Mouse (Mus musculus): ENCODE results near the gene Olfr878.

Olfr878 gene

DNA sequence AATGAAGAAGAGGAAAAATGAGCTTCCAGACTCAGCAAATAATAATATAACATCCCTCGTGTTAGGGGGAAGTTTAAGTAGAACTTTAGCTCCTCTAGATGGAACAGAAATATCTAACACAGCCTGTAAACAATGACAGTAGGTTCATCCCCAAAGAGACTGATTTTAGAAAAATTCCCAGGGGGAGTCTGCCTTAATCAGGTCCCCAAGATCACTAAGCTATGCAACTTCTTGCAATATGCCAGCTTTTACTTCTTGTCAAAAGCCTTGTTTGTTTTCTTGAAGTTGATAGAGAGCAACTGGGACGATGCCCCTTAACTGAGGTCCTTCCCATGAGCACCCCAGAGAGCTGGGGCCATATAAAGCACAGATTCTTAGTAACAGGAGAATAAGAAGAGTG is at the start of gene Olfr878:
Gene Olfr878 (plus strand): TSS at position 301 of the 400 bp plus-strand sequence.
- in situ Hi-C loops (cut with MboI, MseI) = no loop called here

- in situ Hi-C loops (cut with MboI, MseI) = no loop called here
Measured at GRCm38 (mm10) chr9:37870246-37870645, 47.4 kb upstream of the Olfr878 start.

- in situ Hi-C loops (cut with MboI, MseI) = no loop called here
Measured at GRCm38 (mm10) chr9:37871097-37871496, 46.5 kb upstream of the Olfr878 start.

- in situ Hi-C loops (cut with MboI, MseI) = no loop called here
Measured at GRCm38 (mm10) chr9:37871536-37871935, 46.1 kb upstream of the Olfr878 start.

DNA sequence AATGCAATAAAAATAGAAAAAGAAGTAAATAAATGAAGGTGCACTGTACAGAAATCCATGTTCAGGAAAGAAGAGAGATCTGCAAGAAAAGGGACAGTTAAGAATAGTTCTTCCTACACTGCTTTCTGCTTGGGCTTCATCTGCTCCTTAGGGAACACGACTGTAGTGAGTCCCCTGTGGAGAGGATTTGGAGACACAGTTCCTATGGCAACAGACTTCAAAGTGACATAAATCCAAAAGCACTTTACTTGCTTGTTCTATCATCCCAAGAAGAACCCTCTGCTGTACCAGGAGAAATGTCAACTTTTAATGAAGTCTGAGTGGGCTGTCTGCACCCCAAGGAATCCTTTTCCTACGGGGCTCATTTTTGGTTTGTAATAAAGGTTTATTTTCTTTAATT is 26.7 kb upstream of the Olfr878 start:
- in situ Hi-C loops (cut with MboI, MseI) = no loop called here

DNA sequence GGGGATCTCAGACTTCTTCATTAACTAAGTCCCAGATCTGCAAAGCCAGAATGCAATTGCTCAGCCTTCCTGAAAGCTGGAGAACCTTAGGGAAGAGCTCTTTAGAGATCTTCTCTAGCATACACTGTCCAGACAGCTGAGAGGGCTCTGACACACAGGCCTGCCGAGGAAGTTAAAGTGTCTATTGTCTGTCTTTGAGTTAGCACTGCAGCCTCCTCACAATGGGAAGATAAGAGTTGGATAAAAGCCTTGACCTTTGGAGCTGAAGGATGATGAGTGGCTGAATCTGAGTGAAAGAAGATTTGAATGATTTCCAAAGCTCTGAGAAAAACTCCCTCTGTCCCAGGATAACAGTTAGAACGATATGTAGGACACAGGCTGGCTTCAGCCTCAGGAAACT is 21.0 kb upstream of the Olfr878 start, which contains the start of gene Olfr145:
Gene Olfr145 (plus strand): TSS at position 64 of the 400 bp plus-strand sequence.
- in situ Hi-C loops (cut with MboI, MseI) = no loop called here

- in situ Hi-C loops (cut with MboI, MseI) = no loop called here
Measured at GRCm38 (mm10) chr9:37905555-37905954, 12.1 kb upstream of the Olfr878 start.

GRCm38 (mm10) chr9:37918018-37918417 is 378 bp downstream of the Olfr878 start:
- in situ Hi-C loops (cut with MboI, MseI) = no loop called here

- in situ Hi-C loops (cut with MboI, MseI) = loop anchor here (5.0 kb wide), 1 partner anchor 222 kb away; no protein-coding TSS in a partner anchor
Measured at GRCm38 (mm10) chr9:37924194-37924593, 6.6 kb downstream of the Olfr878 start.

DNA sequence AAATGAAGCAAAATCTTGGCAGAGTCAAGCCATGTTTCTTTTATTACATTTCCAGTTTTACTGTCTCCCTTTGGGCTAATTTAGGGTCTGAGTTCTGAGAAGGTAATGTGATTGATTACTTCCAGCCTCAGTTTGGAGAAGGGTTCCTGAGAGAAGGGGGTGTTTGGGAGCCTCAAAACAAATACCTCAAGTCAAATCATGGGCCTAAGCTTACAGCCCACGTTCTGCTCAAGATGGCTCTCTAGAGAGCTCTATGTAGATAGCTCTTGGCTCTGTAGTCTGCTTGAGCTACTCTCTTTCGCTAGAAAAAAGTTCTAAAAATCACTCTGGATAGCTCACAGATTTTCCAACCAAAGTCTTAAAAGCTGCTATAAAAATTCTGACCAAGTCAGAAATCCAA is 7.8 kb downstream of the Olfr878 start:
- in situ Hi-C loops (cut with MboI, MseI) = loop anchor here (25.0 kb wide), 1 partner anchor 513 kb away; the partner anchor contains the start of gene Robo4

GRCm38 (mm10) chr9:37926019-37927013 is 8.7 kb downstream of the Olfr878 start:
- in situ Hi-C loops (cut with MboI, MseI) = loop anchor here (25.0 kb wide), 1 partner anchor 514 kb away; the partner anchor contains the start of gene Robo4

DNA sequence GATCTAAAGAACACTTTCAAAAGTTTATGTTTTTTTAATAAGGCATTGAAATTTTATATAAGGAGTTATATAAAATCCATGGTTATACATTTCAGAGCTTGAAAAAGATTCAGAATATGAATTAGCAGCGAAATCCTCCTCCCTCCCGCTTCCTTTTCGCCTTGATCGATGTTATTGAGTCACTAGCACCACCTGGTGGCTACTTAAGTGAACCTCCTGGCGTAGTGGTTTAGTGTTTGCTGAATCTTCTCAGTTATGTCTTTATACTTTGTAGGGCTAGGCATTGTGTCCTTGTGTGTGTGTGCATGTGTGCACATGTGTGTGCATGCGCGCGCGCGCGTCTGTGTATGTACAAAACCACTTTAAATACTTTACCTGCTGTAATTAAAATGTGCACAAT is 14.9 kb downstream of the Olfr878 start:
- in situ Hi-C loops (cut with MboI, MseI) = loop anchor here (25.0 kb wide), 1 partner anchor 520 kb away; the partner anchor contains the start of gene Robo4

DNA sequence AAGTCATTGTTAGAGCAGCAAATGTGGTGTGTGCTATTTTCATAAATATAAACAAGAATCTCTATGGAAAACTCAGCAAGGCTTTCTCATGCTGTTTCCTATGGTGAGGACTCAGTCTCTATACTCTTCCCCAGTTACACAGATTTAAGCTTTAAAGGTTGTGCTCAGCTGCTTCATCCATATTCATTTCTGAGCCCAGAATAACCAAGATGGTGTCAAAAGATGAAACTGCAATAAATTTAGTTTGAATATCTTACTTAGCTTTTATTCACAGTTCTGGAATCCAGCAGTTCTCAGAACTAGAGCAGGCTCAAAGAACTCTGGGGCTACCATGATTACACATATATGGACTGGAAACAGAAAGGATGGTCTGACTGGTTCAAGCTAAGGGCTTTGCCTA is 16.5 kb downstream of the Olfr878 start:
- in situ Hi-C loops (cut with MboI, MseI) = loop anchor here (25.0 kb wide), 1 partner anchor 522 kb away; the partner anchor contains the start of gene Robo4

- in situ Hi-C loops (cut with MboI, MseI) = loop anchor here (25.0 kb wide), 1 partner anchor 529 kb away; the partner anchor contains the start of gene Robo4
Measured at GRCm38 (mm10) chr9:37941167-37941566, 23.5 kb downstream of the Olfr878 start.

All from regulatory T cell (primary cell).